Mouse (Mus musculus) Muller cell, postnatal 12 days (primary cell): ENCODE data around the gene 1700001J03Rik.
"Not testable (repeated sequence)": the region's sequence is repeated elsewhere in the genome, so short reads cannot be mapped to it uniquely, and the experiment has no call there.

ENCODE experiments used
- DNase-seq: peaks from one replicate; pipeline ENCODE4 v3.0.0-alpha.2; 2015; ENCODE audit errors: inconsistent ontology term

The 1700001J03Rik gene

DNA sequence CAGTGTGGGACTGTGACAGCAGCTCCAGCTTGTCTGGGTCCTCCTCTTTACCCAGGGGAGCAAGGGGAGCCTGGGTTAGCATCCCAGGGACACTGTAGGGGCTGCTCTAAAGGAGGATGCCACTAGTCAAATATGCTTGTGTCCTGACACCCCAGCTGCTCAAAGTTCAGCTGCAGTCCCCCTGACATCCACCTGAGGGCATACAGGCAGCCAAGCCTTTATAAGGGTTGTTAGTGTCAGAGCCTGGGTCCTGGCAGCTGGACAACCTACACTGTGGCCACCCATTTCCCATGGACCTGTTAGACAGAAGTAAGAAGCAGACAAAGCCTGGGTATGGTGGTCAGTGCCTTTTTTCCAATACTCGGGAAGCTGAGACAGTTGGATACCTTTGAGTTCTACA is 3.0 kb upstream of the 1700001J03Rik start:
- no peak for DNase-seq

DNA sequence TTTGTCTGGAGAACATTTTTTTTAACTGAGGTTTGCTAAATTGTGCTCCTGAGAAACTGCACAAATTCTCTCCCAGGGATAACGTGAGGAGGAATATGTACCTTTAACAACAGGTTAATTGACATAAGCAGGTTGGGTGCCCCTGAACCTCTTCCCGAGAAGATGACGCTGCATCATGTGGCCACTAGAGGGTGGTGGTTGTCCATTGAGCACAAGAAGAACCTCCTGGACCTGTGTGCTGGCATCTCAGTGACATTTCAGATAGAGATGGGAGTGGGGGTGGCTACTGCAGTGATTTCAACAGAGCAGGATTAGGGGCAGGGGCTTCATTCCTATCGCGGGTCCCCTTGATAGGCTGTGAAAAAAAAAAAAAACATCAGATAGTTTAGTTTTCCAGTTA is 2.3 kb upstream of the 1700001J03Rik start:
- peak; percentile 22 for DNase-seq

DNA sequence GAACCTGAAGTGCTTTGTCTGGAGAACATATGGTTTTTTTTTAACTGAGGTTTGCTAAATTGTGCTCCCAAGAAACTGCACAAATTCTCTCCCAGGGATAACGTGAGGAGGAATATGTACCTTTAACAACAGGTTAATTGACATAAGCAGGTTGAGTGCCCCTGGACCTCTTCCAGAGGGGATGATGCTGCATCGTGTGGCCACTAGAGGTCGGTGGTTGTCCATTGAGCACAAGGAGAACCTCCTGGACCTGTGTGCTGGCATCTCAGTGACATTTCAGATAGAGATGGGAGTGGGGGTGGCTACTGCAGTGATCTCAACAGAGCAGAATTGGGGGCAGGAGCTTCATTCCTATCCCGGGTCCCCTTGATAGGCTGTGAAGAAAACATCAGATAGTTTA is 12.4 kb downstream of the 1700001J03Rik start:
- not testable (repeated sequence) for DNase-seq

DNA sequence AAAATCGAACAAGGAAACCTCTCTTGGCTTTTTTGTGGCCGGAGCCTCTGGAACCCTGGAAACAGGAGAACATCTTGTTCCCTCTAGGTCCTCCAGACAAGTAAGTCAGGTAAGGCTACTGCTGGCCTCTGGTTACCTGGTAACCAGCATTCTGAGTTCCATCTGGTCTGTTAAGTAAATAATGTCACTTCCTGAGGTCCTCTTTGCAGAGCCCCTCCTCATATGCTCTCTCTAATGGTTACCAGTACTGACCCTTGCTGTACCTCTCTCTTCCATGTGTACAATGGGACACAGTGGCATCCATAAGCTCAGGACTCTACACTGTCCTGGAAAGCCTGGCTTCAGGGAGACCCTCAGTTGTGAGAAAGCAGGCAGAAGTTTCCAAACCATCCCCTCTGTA is 14.5 kb downstream of the 1700001J03Rik start, which contains the start of gene Gm6309:
Gene Gm6309 (minus strand): TSS at position 101 of the 400 bp plus-strand sequence.
- DNase-seq = not testable (repeated sequence)

DNA sequence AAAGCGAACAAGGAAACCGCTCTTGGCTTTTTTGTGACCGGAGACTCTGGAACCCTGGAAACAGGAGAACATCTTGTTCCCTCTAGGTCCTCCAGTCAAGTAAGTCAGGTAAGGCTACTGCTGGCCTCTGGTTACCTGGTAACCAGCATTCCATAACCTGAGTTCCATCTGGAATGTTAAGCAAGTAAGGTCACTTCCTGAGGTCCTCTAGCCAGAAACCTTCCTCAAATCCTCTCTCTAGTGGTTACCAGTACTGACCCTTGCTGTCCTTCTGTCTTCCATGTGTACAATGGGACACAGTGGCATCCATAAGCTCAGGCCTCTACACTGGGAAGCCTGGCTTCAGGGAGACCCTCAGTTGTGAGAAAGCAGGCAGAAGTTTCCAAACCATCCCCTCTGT is 24.7 kb downstream of the 1700001J03Rik start, which contains the start of gene Gm5565:
Gene Gm5565 (minus strand): TSS at position 101 of the 400 bp plus-strand sequence.
- not testable (repeated sequence) for DNase-seq

DNA sequence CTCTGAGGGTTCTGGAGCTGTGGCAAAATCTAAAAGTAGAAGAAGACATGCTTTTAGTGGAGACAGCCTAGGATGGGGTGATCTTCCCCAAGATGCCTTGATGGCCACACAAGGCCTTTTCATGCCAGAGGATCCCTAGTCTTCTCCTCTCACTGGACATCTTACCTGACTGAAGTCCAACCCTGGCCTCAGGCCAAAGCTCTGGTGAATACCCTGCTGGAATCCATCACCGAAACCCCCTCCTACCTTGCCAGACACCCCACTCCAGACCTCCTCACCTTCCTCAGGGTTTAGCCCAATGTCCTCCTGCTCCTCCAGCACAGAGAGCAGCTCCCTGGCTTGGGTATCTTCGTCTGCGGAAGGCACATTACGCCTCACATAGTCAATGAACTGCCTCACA is 26.8 kb downstream of the 1700001J03Rik start:
- not testable (repeated sequence) for DNase-seq

DNA sequence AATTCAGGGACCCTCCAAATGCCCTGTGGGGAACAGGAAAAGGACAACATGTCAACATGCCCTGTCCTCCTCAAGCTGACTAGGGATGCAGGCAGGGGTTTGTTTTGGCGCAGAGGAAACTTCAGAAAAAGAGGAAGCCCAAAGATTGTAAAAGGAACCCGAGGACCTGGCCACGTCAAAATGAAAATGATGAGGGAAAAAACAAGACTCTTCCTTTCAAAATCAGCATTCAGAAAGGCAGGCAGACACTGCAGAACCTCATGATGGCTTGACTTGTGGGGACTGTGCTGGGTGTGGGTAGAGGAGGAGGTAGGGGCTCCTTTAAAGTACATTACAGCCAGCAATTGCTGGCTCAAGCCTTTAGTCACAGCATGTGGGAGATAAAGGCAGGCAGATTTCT is 34.6 kb downstream of the 1700001J03Rik start:
- DNase-seq = no peak

DNA sequence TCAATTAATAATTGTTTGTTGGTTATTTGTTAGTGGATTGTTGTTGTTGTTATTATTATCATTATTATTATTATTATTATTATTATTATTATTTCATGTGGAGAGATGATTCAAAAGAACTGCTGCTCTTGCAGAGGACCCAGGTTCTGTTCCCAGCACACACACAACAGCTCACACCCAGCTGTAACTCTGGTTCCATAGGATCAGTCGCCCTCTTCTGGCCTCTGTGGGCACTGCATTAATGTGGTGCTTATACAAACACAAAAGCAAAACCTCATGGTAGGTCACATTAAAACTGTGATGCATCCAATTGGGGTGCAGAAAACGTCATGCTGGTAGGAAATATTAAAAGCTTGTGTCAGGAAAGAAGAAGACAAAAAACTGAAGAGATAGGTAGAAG is 37.2 kb downstream of the 1700001J03Rik start:
- no peak for DNase-seq
